Mouse (Mus musculus) ovary, postnatal 10 days (tissue): ENCODE results near the gene Fbxo28.

Source experiments
- DNase-seq: peaks from one replicate; pipeline ENCODE4 v3.0.0; 2022; ENCODE audit warnings: low spot score

Fbxo28 gene

GRCm38 (mm10) chr1:182340821-182341781, at the start of gene Fbxo28:
TSS of gene Fbxo28 (minus strand) at chr1:182341629.
- peak; percentile 52 for DNase-seq

- DNase-seq = no peak
Measured at GRCm38 (mm10) chr1:182388729-182389128, 47.3 kb upstream of the Fbxo28 start.

GRCm38 (mm10) chr1:182386449-182386848, 45.0 kb upstream of the Fbxo28 start:
- no peak for DNase-seq

GRCm38 (mm10) chr1:182383096-182383495, 41.7 kb upstream of the Fbxo28 start:
- no peak for DNase-seq

- DNase-seq = no peak
Measured at GRCm38 (mm10) chr1:182381327-182381726, 39.9 kb upstream of the Fbxo28 start.

- no peak for DNase-seq
Measured at GRCm38 (mm10) chr1:182380683-182381082, 39.3 kb upstream of the Fbxo28 start.

GRCm38 (mm10) chr1:182378876-182379275, 37.4 kb upstream of the Fbxo28 start:
- DNase-seq = no peak

- no peak for DNase-seq
Measured at GRCm38 (mm10) chr1:182378205-182378835, 36.9 kb upstream of the Fbxo28 start.

GRCm38 (mm10) chr1:182377519-182377918, 36.1 kb upstream of the Fbxo28 start:
- DNase-seq = no peak

GRCm38 (mm10) chr1:182376826-182377225, 35.4 kb upstream of the Fbxo28 start:
- no peak for DNase-seq

GRCm38 (mm10) chr1:182376221-182376620, 34.8 kb upstream of the Fbxo28 start:
- DNase-seq = no peak

GRCm38 (mm10) chr1:182371891-182372290, 30.5 kb upstream of the Fbxo28 start:
- no peak for DNase-seq

- no peak for DNase-seq
Measured at GRCm38 (mm10) chr1:182369435-182369834, 28.0 kb upstream of the Fbxo28 start.

GRCm38 (mm10) chr1:182368782-182369181, 27.4 kb upstream of the Fbxo28 start:
- DNase-seq = no peak

- DNase-seq = no peak
Measured at GRCm38 (mm10) chr1:182368309-182368708, 26.9 kb upstream of the Fbxo28 start.

- DNase-seq = no peak
Measured at GRCm38 (mm10) chr1:182363683-182364404, 22.4 kb upstream of the Fbxo28 start.

GRCm38 (mm10) chr1:182362703-182363102, 21.3 kb upstream of the Fbxo28 start:
- no peak for DNase-seq

GRCm38 (mm10) chr1:182358133-182358532, 16.7 kb upstream of the Fbxo28 start:
- no peak for DNase-seq

GRCm38 (mm10) chr1:182354504-182355147, 13.2 kb upstream of the Fbxo28 start:
- no peak for DNase-seq

GRCm38 (mm10) chr1:182349557-182349956, 8.1 kb upstream of the Fbxo28 start:
- no peak for DNase-seq

GRCm38 (mm10) chr1:182346491-182346890, 5.1 kb upstream of the Fbxo28 start:
- no peak for DNase-seq

GRCm38 (mm10) chr1:182345857-182346256, 4.4 kb upstream of the Fbxo28 start:
- DNase-seq = no peak
